Mouse (Mus musculus) kidney, postnatal 25 days (tissue): ENCODE measurements around the gene P2rx2.

Experiments
- DNase-seq, 2 experiments: peaks; one replicate each; pipeline ENCODE4 v3.0.0; 2021; ENCODE audit warnings: mixed read lengths in 2 of 2

The P2rx2 gene

DNA sequence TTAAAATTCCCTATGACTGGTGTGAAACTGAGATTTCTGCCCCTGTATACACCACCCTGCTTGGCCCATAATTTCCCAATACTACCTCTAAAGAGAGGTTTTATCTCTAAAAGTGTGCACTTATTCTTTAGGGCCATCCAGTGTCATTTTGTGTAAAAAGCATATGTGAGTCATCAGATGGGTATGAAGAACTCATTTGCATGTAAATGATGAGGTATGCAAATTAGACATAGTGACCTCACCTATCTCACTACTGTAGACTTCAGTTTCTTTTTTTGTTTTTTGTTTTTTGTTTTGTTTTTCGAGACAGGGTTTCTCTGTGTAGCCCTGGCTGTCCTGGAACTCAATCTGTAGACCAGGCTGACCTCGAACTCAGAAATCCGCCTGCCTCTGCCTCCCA lies 29.9 kb downstream of the P2rx2 start:
- no peak for DNase-seq

- no peak for DNase-seq
These were observed 34.2 kb downstream of the P2rx2 start for GRCm38 (mm10) chr5:110308861-110309260.

GRCm38 (mm10) chr5:110300591-110300990 lies 42.4 kb downstream of the P2rx2 start:
- DNase-seq, result no peak

DNA sequence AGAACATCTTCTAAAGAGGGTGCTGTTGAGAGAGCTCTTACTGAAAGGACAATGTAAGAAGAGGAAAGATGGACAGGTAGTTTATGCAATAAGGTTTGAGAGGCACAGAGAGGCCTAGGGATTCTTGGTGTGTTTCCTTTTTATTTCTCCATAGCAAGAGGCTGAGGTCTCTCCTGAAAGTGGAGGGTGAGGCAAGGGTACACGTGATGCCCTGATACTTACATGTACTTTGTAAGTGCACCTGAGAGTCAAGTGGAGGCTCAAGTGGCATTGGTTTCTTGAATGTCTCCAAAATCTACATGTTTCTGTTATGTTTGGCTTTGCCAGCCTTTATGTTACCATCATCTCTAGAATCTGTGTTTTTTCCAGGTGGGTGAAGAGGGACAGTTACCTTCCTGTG lies 46.4 kb downstream of the P2rx2 start:
- no peak for DNase-seq

DNA sequence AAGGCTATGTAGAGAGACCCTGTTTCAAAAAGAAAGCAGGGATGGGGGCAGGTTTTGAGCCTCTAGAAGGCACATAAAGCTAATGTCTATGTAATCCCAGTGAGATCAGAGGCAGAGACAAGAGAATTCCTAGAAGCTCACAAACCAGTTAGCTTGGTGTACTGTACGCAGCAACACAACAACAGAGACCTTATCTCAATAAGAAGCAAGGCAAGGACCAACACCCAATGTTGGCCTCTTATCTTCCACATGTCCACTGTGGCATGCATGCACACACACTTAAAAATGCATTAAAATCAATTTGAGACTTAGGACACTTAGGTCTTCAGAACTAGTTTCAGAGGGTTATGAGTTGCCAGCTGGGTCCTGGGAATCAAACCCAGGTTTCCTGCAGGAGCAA lies 51.4 kb downstream of the P2rx2 start:
- no peak for DNase-seq
